Mouse (Mus musculus) liver, embryonic 13.5 days (tissue): ENCODE results near the gene Gapvd1. TPM values are rescaled to one million over a fixed set of nuclear protein-coding genes. Genes with fewer than 3 reads are reported as not detected.
"Not testable (repeated sequence)": the region's sequence is repeated elsewhere in the genome, so short reads cannot be mapped to it uniquely, and the experiment has no call there.

Source experiments
- ATAC-seq: fragments of 200-750 bp; cut with Nextera tagmentation; 2 replicates; pipeline ENCODE4 v1.8.0; 2017; ENCODE audit warnings: low read depth, mild to moderate bottlenecking, moderate number of reproducible peaks, moderate library complexity
- DNase-seq: peaks from one replicate; pipeline ENCODE4 v3.0.0; 2022
- H3K27ac ChIP-seq: fragments of 300-500 bp; sonication (generic); 2 replicates; pipeline ENCODE4 v1.5.1; 2015; ENCODE audit warnings: moderate library complexity, mild to moderate bottlenecking, inconsistent platforms
- H3K27me3 ChIP-seq: fragments of 300-500 bp; sonication (generic); 2 replicates; pipeline ENCODE4 v1.6.1; 2015; ENCODE audit warnings: mild to moderate bottlenecking, inconsistent platforms
- H3K36me3 ChIP-seq: fragments of 300-500 bp; sonication (generic); 2 replicates; pipeline ENCODE4 v1.6.1; 2015; ENCODE audit warnings: mild to moderate bottlenecking, inconsistent platforms
- H3K4me1 ChIP-seq: fragments of 300-500 bp; sonication (generic); replicated peaks from 2 replicates; pipeline ENCODE4 v1.6.1; 2015; ENCODE audit warnings: inconsistent platforms
- H3K4me2 ChIP-seq: fragments of 300-500 bp; sonication (generic); 2 replicates; pipeline ENCODE4 v1.6.1; 2015; ENCODE audit warnings: inconsistent platforms, mild to moderate bottlenecking, moderate library complexity
- H3K4me3 ChIP-seq: fragments of 300-500 bp; sonication (generic); replicated peaks from 2 replicates; pipeline ENCODE4 v1.5.1; 2015; ENCODE audit warnings: mild to moderate bottlenecking, inconsistent platforms
- H3K9ac ChIP-seq: fragments of 300-500 bp; sonication (generic); 2 replicates; pipeline ENCODE4 v1.6.1; 2015; ENCODE audit warnings: mild to moderate bottlenecking, inconsistent platforms
- H3K9me3 ChIP-seq: fragments of 300-500 bp; sonication (generic); replicated peaks from 2 replicates; pipeline ENCODE4 v1.6.1; 2016; ENCODE audit warnings: inconsistent platforms
- WGBS: fragments of 180-500 bp; shearing (Covaris S2); methylation state at CpG from one replicate; pipeline ENCODE4 v1.1.7; 2015; ENCODE audit not compliant: insufficient replicate concordance; 5-methylcytosine and 5-hydroxymethylcytosine counted together
- polyA plus RNA-seq: library from polyadenylated mRNA; unstranded; fragments of >200 nt; fragmentation: Nextera tagmentation; extraction: Ambion mirVana; gene quantifications from 2 replicates; pipeline ENCODE4 v1.2.1, GENCODE M21; 2015

The Gapvd1 gene
- 75.0 and 86.9 TPM in 2 replicates for polyA plus RNA-seq

GRCm38 (mm10) chr2:34754551-34755358 lies at the start of gene Gapvd1:
Gene Gapvd1 (minus strand): TSS chr2:34755232.
- Histone ChIP-seq H3K9me3 (no peaks in the 10 kb centered on the region), H3K27me3 (0 out of 2 replicates have a peak, but pooled peaks cover 2% of the 10 kb centered on the region), H3K9ac (peak within 1 kb of the TSS; percentile 100), H3K36me3 (peaks cover 8% of the 10 kb centered on the region), H3K4me1 (peaks cover 42% of the 10 kb centered on the region), H3K4me2 (peak within 1 kb of the TSS; percentile 84), H3K4me3 (peak within 1 kb of the TSS; percentile 97), H3K27ac (peak within 1 kb of the TSS; percentile 98)
- peak; percentile 50 for DNase-seq
- under 1% methylated on average over 14 of the region's 14 CpGs for WGBS
- peak; percentile 39; the same call in 1 of the 2 replicates for ATAC-seq

GRCm38 (mm10) chr2:34804815-34805214 lies 49.8 kb upstream of the Gapvd1 start:
- Histone ChIP-seq H3K4me2 (peak overlapping the region; percentile 78), H3K27me3 (no peaks in the 10 kb centered on the region), H3K9ac (peak overlapping the region; percentile 75), H3K27ac (peak overlapping the region; percentile 90), H3K4me3 (peak overlapping the region; percentile 80), H3K36me3 (peaks cover 55% of the 10 kb centered on the region), H3K9me3 (no peaks in the 10 kb centered on the region), H3K4me1 (peaks cover 78% of the 10 kb centered on the region)
- DNase-seq: peak; percentile 60
- ATAC-seq: peak; percentile 64
- WGBS: 15% methylated on average over 1 of the region's 1 CpGs

GRCm38 (mm10) chr2:34804172-34804571 lies 49.1 kb upstream of the Gapvd1 start:
- no peak for DNase-seq
- H3K9me3 ChIP-seq: no peaks in the 10 kb centered on the region
- H3K9ac ChIP-seq: peak overlapping the region; percentile 75
- H3K27ac ChIP-seq: peak overlapping the region; percentile 90
- H3K4me2 ChIP-seq: peak overlapping the region; percentile 78
- H3K27me3 ChIP-seq: no peaks in the 10 kb centered on the region
- peak overlapping the region; percentile 80 for H3K4me3 ChIP-seq
- no peak for ATAC-seq
- H3K4me1 ChIP-seq: peaks cover 72% of the 10 kb centered on the region
- peaks cover 48% of the 10 kb centered on the region for H3K36me3 ChIP-seq
- WGBS: 85% methylated on average over 2 of the region's 2 CpGs

GRCm38 (mm10) chr2:34803746-34804145 lies 48.7 kb upstream of the Gapvd1 start:
- ATAC-seq (no peak), DNase-seq (no peak)
- peak overlapping the region; percentile 78 for H3K4me2 ChIP-seq
- peaks cover 44% of the 10 kb centered on the region for H3K36me3 ChIP-seq
- H3K27me3 ChIP-seq: no peaks in the 10 kb centered on the region
- H3K9me3 ChIP-seq: no peaks in the 10 kb centered on the region
- peaks cover 72% of the 10 kb centered on the region for H3K4me1 ChIP-seq
- WGBS: 68% methylated on average over 3 of the region's 3 CpGs
- H3K9ac ChIP-seq: peak overlapping the region; percentile 75
- H3K27ac ChIP-seq: peak overlapping the region; percentile 90
- peak overlapping the region; percentile 80 for H3K4me3 ChIP-seq

GRCm38 (mm10) chr2:34802565-34803245 lies 47.7 kb upstream of the Gapvd1 start:
- Histone ChIP-seq H3K4me1 (peaks cover 73% of the 10 kb centered on the region), H3K4me3 (peak overlapping the region; percentile 80), H3K27ac (peak overlapping the region; percentile 96), H3K4me2 (peak overlapping the region; percentile 74), H3K36me3 (peaks cover 35% of the 10 kb centered on the region), H3K9ac (peak overlapping the region; percentile 93)
- peak; percentile 50 for DNase-seq
- ATAC-seq: peak; percentile 30
- not testable (repeated sequence) for H3K27me3 ChIP-seq, H3K9me3 ChIP-seq
- WGBS: under 1% methylated on average over 30 of the region's 32 CpGs

GRCm38 (mm10) chr2:34801516-34802482 lies 46.8 kb upstream of the Gapvd1 start:
- 5% methylated on average over 39 of the region's 39 CpGs for WGBS
- Histone ChIP-seq H3K4me3 (peak overlapping the region; percentile 80), H3K27me3 (no peaks in the 10 kb centered on the region), H3K9ac (peak overlapping the region; percentile 93), H3K4me1 (peaks cover 68% of the 10 kb centered on the region), H3K9me3 (no peaks in the 10 kb centered on the region), H3K27ac (peak overlapping the region; percentile 96), H3K4me2 (peak overlapping the region; percentile 74), H3K36me3 (peaks cover 29% of the 10 kb centered on the region)
- ATAC-seq (peak; percentile 85), DNase-seq (peak; percentile 97)

- Histone ChIP-seq H3K4me1 (peaks cover 53% of the 10 kb centered on the region), H3K4me3 (peak overlapping the region; percentile 74), H3K36me3 (peaks cover 22% of the 10 kb centered on the region), H3K9ac (peak overlapping the region; percentile 88), H3K27ac (peak overlapping the region; percentile 87), H3K9me3 (no peaks in the 10 kb centered on the region), H3K27me3 (no peaks in the 10 kb centered on the region), H3K4me2 (peak overlapping the region; percentile 84)
- ATAC-seq (no peak), DNase-seq (no peak)
- 29% methylated on average over 7 of the region's 7 CpGs for WGBS
Measured at GRCm38 (mm10) chr2:34800371-34800770, 45.3 kb upstream of the Gapvd1 start.

GRCm38 (mm10) chr2:34799357-34800256 lies 44.6 kb upstream of the Gapvd1 start, which contains the start of gene Rabepk:
Gene Rabepk (minus strand): TSS chr2:34799912.
- 2% methylated on average over 44 of the region's 44 CpGs for WGBS
- Histone ChIP-seq H3K36me3 (peaks cover 26% of the 10 kb centered on the region), H3K27ac (peak within 1 kb of the TSS; percentile 87), H3K9ac (peak within 1 kb of the TSS; percentile 88), H3K9me3 (no peaks in the 10 kb centered on the region), H3K27me3 (no peaks in the 10 kb centered on the region), H3K4me3 (peak within 1 kb of the TSS; percentile 74), H3K4me2 (peak within 1 kb of the TSS; percentile 84), H3K4me1 (peaks cover 47% of the 10 kb centered on the region)
- ATAC-seq (peak; percentile 77), DNase-seq (peak; percentile 86)

- H3K27me3 ChIP-seq: no peaks in the 10 kb centered on the region
- H3K27ac ChIP-seq: no peak overlapping the region
- H3K9me3 ChIP-seq: no peaks in the 10 kb centered on the region
- WGBS: 81% methylated on average over 7 of the region's 7 CpGs
- H3K4me2 ChIP-seq: no peak overlapping the region
- H3K36me3 ChIP-seq: peaks cover 38% of the 10 kb centered on the region
- ATAC-seq (no peak), DNase-seq (no peak)
- H3K9ac ChIP-seq: no peak overlapping the region
- H3K4me1 ChIP-seq: peaks cover 22% of the 10 kb centered on the region
- H3K4me3 ChIP-seq: no peak overlapping the region
Measured at GRCm38 (mm10) chr2:34795426-34795825, 40.4 kb upstream of the Gapvd1 start.

GRCm38 (mm10) chr2:34794511-34794910 lies 39.5 kb upstream of the Gapvd1 start:
- Histone ChIP-seq H3K4me2 (no peak overlapping the region), H3K4me1 (peaks cover 17% of the 10 kb centered on the region), H3K9me3 (no peaks in the 10 kb centered on the region), H3K36me3 (peaks cover 42% of the 10 kb centered on the region), H3K4me3 (no peak overlapping the region), H3K27ac (no peak overlapping the region), H3K9ac (no peak overlapping the region), H3K27me3 (no peaks in the 10 kb centered on the region)
- 95% methylated on average over 2 of the region's 2 CpGs for WGBS
- DNase-seq (no peak), ATAC-seq (no peak)
